Mouse (Mus musculus): ENCODE measurements around the gene Med28.

Med28 gene

DNA sequence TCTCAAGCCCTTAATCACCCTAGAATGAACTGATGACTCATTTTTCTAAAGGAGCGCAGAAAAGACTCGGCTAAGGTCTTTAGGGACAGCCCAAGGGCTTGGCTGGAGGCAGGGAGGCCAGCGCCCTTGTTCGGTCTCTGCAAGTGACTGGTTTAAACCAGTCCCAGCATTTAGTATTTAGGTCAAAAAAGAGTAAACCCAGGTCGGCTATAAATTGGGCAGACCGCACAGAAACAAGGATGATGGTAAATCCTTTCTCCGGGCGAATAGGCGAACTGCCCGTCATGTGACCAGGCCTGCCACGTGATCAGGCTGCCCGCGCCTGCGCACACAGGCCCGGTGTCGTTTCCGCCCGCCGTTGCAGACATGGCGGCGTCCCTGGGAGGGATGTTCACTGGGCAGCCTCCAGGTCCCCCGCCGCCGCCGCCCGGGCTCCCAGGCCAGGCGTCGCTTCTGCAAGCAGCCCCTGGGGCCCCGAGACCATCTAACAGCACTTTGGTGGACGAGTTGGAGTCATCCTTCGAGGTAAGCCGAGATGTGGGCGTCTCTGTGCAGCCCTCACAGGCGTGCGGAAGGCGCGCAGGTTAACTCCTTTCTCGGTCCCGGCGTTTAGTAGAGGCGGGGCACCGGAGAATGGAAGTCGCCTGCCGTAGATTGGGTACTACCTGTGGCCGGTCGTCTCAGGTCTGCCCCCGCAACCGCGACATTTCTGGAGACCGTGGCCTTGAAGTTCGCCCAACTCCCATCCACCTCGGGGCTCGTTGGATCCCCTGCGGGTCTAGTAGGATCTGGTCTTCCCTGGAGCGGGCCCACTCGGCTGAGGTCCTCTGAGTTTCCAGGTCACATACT, at the start of gene Med28:
TSS of gene Med28 (plus strand) at position 270 of the 849 bp plus-strand sequence.
- DNase-seq (ENCODE audit: low spot score in 2 of 2): peak; percentile 87 to 92

- no peak for DNase-seq (ENCODE audit: low spot score in 2 of 2)
Measured at GRCm38 (mm10) chr5:45472880-45473450, 47.1 kb upstream of the Med28 start.

GRCm38 (mm10) chr5:45473521-45473920, 46.5 kb upstream of the Med28 start:
- no peak for DNase-seq (ENCODE audit: low spot score in 2 of 2)

DNA sequence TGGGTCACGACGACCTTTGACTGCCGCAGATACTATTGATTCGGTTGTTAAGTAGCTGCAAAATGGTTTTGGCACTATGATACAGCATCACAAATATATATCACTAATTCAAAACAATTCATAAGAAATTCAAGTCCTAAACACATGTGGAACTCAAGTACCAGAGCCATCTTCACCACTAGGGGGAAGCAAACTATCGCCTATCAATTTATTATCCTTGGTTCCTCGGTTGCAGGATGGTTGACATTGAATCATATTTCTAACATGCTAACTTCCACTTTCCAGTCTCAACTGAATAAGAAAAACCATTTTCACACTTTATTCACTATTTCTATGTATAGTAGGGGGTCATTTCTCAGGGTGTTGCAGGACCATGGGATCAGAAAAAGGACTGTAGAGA, 45.8 kb upstream of the Med28 start:
- peak in 1 of 2 experiments; percentile 48 for DNase-seq (ENCODE audit: low spot score in 2 of 2)

DNA sequence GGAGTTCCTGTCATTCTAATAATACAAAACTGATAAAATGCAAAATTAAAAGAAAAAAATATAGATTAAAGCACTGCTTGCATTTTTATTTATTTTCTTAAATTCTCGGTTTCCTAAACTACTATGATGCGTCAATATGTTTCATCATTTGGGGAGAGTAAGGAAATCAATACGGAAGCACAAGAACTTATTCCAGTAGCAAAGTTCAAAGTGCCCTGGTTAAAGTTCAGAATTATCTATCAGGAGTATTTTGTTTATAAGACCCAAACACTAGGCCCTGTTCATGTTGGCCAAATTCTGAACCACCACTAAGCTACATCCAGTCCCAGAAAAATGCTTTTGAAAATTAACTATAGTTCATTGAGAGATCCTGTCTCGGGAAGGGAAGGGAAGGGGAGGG, 45.3 kb upstream of the Med28 start:
- DNase-seq (ENCODE audit: low spot score in 2 of 2): no peak

DNA sequence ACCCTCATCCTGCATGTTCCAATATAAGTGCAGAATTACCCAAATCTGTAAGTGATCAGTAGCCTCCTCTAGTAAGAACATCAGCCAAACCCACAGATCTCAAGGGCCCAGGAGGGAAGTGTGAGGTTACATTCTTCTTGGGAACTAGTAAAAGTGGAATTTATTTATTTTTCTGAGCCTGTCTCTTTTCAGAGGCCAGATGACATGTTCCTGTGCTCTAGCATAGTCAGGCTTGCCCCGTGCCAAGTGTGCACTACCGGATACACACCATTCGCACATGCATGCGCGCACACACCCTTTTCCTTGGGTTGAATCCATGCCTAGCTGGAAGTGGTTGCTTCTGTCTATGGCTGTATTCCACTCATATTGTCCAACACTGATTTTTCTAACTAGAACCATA, 44.3 kb upstream of the Med28 start:
- DNase-seq (ENCODE audit: low spot score in 2 of 2): no peak

DNA sequence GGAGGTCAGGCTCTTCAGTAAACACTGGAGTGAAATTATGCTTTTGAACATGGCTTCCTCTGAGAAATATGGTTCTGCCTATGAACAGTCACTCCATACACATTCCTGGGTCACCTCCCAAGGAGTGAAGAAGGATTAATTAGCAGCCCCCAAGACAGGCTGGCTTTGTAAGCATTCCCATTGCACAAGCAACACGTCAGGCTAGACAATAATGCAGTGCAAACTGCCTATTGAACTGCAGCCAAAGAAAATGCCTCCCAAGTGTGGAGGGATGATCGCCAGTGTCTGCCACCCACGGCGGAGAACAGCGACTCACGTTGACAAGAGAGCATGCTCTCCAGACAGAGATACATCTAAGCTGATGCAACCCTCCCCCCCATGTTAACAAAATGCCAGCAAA, 43.7 kb upstream of the Med28 start:
- no peak for DNase-seq (ENCODE audit: low spot score in 2 of 2)

DNA sequence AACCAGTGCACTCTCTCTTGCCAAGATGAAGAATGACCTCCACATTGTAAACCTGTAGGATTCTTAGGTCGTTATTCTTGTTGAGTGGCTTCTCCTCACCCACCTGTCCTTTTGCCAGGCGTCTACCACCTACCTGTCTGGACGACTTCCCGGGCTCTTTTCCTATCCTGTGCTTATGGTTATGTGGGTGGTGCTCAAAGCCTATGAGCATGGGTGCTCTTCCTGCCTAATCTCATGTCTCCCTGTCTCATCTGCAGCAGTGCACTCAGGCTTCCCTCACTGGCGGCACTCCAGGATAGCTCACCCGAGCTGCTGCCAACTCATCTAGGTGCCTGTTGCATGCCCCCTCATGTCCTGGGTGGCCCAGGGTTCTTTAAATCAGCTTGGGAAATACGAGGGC, 42.4 kb upstream of the Med28 start:
- no peak for DNase-seq (ENCODE audit: low spot score in 2 of 2)

GRCm38 (mm10) chr5:45480066-45480465, 40.0 kb upstream of the Med28 start:
- no peak for DNase-seq (ENCODE audit: low spot score in 2 of 2)

DNA sequence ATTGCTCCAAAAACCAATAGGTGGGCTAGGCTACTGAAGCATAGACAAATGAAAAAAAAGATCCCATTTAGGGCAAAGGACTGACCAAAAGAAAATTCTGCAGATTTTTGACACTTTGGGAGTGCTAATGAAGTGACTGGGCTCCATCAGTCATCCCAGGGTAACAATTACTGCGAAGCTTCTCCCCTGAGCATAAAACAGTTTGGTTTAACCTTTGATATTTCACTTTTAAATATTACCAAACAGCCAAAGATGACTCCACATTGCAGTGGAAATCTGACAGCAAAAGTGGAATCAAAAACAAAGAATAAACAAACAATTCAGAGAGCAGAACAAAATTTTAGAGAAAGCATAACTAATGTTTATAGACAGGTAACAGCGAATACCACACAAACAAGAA, 38.9 kb upstream of the Med28 start:
- no peak for DNase-seq (ENCODE audit: low spot score in 2 of 2)

DNA sequence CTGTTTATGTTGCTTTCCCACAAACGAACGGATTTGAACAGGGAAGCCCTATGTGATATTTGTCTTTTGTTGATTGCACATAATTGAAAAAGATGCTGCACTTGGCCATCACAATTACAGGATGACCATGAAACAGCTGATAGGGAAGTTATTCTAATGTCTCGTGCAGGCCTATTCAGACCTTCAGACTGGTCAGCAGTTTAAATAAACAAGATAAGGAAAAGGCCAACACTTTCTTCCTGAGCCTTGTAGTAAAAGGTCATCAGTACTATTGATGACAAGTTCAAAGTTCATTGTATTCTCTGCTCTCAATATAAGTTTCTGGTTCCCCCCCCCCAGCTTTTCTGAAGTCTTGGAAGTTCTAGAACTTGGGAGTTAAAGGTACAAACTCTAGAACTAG, 37.4 kb upstream of the Med28 start:
- DNase-seq (ENCODE audit: low spot score in 2 of 2): no peak

DNA sequence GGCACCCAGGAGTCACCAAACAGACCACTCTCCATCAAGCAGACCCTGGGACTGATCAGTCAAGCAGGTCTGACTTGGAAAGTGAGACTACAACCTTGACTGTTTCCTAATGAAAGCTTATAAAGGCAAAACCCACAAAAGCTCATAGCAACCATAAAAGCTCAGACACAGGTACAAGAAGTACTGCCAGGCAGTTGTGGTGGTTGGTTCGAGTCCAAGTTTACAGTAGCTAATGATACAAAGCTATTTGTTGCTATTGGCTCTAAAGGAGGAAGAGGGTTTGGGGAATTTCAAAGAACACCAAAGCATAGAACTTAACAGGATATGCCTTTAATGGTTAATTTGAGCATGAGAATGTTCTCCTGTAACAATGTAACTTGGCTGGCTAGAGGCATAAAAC, 36.4 kb upstream of the Med28 start:
- no peak for DNase-seq (ENCODE audit: low spot score in 2 of 2)

DNA sequence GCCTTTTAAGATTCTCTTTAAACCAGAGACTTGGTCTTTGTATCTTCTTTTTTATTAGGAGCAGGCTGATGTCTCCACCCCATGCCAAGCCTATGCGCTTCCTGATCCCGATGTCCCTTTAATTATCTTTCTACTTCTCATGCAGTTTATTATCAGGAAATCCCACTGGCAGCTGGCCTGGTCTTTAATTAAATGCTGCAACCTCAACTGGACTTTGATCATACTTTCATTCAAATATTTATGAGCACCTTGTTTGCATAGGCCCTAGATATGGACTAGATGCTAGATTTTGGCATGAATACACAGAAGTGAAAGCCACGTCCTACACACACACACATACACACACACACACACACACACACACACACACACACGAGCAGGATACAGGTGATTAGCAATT, 28.3 kb upstream of the Med28 start:
- no peak for DNase-seq (ENCODE audit: low spot score in 2 of 2)

DNA sequence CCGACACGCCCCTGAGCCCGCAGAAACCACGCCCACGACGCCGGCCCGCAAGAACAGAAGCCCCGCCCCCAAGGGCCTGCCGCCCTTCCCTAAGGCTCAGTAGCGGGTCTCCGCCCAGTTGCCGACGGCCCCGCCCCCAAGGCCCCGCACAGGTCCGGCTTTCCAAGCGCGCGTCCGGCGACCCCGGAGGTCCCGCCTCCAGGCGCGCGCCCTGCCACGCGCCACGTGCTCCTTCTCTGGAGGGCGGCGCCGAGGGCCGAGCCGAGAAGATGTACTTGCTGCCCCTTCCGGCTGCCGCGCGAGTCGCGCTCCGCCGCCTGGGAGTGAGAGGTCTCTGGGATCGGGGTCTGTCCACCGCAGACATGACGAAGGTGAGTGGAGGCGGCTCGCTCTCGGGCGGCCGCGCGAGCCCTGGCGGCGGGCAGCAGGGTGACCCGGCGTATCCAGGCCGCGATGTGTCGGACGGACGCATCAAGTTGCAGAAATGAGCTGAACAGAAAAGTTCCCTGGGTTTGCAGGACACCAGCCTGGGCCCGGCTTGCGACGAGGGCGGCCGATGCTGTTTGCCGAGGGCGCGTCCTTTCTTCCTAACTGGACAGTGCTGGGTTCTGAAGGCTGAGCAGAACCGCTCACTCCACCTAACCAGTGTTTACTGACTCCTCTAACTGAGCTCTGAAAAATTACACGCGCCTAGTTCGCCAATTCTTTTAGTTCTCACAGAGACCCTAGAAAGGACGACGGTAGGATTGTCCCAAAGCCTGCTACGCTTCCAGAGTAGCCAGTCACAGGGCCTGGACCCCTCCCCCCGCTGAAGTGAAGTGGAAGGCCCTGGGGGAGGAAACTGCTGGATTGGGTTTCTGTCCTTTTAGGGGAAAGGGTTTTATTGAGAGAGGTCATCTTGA, 26.6 kb upstream of the Med28 start, which contains the start of gene Lap3:
TSS of gene Lap3 (plus strand) at position 184 of the 902 bp plus-strand sequence.
- DNase-seq (ENCODE audit: low spot score in 2 of 2): peak; percentile 93 to 96

GRCm38 (mm10) chr5:45494093-45494755, 25.8 kb upstream of the Med28 start:
- DNase-seq (ENCODE audit: low spot score in 2 of 2): no peak

DNA sequence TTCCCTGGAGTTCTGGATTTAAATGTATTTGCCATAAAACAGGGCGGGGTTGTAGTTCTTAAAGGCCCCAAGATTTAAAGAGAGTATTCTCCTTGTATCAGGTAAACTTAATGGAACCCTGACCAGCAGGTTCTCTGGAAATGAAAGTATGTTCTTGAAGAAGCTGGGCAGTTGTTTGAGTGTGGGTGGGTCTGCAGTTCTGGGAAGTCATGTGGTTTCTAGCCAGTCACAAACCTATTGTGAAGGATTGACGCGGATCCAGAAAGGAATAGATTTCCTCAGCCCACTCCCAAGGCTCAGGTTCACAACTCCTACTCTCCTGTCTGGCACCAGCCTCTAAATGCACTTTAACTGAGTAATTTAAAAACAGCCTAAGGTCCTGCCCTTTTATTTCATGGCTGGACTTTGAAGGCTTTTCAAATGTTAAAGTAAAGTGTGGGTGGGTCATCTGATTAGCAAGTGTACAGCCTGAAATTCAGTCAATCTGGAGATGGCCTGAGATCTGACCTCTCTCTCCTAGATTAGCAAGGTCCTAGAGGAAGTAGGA, 24.5 kb upstream of the Med28 start:
- no peak for DNase-seq (ENCODE audit: low spot score in 2 of 2)

- DNase-seq (ENCODE audit: low spot score in 2 of 2): no peak
Measured at GRCm38 (mm10) chr5:45496042-45496441, 24.0 kb upstream of the Med28 start.

DNA sequence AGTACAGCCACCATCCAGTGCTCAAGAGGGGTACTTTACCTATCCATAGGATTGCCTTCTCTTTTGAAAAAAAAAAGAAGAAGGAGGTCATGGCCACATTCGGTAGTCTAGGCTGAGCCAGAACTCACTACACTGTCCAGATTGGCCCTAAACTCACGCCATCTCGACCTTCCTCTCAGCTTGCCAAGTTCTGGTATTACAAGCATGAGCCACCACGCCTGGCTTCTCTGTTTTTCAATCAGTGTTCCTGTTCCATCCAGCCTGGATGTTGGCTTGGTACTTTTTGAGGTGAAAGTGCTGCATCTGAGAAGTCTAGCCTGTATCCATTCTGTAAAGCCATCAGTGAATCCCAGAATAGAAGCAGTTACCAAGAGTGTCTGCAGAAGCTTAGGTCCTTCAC, 23.6 kb upstream of the Med28 start:
- no peak for DNase-seq (ENCODE audit: low spot score in 2 of 2)

DNA sequence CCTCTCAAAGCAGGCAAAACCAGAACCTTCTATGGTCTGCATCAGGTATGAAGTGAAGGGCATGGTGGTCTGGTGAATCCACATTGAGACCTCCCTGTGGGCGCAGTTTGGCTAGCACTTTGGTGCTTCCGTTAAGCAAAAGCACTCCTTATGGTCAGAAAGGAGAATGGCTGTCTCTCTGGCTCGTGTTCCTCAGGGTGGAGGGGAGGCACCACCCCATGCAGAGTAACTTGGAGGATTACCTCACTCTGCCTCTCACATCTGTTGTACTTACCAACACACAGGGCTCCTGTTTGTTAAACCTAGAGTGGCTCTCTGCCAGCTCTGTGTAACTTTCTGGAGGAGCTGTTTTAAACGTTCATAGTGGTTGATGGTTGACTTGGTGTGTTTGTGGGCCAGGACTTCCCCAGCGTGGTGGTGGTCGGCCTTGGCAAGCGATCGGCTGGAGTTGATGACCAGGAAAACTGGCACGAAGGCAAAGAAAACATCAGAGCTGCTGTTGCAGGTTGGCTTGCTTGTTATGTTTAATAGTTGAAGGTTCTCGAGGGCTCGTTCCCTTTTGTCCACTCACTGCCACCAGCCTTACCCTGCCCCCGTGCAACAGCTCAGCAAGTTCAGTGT, 23.0 kb upstream of the Med28 start:
- no peak for DNase-seq (ENCODE audit: low spot score in 2 of 2)

DNA sequence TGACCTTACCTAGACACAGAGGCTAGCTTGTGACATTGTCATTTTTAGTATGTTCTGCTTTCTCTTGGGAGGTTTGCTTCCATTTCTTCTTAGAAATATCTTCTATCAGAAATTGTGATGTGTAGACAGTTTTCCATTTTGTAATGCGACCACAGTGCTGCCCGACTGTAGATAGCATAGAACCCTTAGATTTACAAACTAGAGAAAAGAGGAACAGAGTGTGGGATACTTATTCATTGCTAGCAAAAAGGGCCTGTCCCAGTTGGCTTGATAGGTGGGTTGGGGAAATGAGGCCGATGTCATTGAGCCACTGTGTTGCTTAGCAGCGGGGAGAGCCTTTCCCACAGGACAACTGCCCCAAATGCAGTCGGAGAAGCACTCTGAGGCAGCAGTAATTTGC, 22.5 kb upstream of the Med28 start:
- DNase-seq (ENCODE audit: low spot score in 2 of 2): no peak

DNA sequence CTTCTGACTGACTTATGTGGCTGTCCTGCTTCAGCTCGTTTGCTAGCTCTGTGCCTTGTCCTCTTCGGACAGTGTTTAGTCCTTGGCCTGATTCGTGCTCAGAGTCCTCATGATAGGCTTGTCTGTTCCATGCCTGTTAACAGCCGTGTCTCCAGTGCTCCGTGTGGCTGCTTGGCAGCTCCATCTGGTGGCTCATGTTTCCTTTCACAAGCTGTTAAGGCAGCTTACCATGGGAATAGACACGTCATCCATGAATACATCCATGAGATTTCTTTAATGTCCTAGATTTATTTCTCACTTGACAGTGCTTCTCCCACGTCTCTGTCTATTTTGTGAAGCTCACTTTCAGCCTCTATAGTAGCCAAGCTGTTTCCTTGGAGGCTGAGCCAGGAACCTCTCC, 10.0 kb upstream of the Med28 start:
- DNase-seq (ENCODE audit: low spot score in 2 of 2): no peak
